ENCODE assay signal across 24 mouse cellular contexts in the genomic region with DNA sequence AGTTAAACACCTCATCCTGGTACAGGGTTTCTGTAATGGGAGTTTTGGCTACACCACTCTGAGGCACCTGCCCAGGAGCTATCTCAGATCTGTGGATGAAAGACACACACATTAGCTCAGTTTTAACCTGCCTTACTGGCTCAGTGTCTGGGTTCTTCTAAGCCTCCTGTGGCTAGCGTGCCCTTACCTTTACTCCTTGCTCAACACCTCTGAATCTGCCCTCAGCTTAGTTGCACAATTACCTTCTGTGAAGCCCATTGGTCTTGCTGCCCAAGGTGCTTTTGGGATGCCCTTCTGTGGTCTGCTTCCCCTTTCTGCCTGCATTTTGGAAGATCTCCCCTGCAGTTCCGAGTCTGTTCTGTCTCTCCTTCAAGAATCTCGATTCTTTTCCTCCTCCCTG.
"Had no signal": no experiment of that assay in that cellular context is flagged by ENCODE, and none has a peak within 500 bp of the region (broad histone marks: within the 10 kb centered on the region; RNA-seq: fewer than 3 reads in every experiment).

No protein-coding gene starts in this region.

- H3K4me1 ChIP-seq: heart, embryonic 10.5 days; limb, embryonic 15.5 days had no signal

- H3K4me3 ChIP-seq: gastrocnemius, adult 2 months; heart, embryonic 10.5 days; heart, embryonic 12.5 days; hindbrain, embryonic 13.5 days; hindbrain, embryonic 15.5 days; limb, embryonic 13.5 days; limb, embryonic 15.5 days; liver, embryonic 12.5 days had no signal

- DNase-seq: gastrocnemius, adult 2 months; gastrocnemius, postnatal 10 days; gastrocnemius, postnatal 25 days; heart, adult 18-20 months; heart, postnatal 10 days; heart, postnatal 36 days; kidney, adult 18-20 months; kidney, adult 8-10 months; kidney, postnatal 10 days; kidney, postnatal 25 days; kidney, postnatal 4 days; layer of hippocampus, adult 9-11 months; layer of hippocampus, postnatal 36 days; left cerebral cortex, postnatal 4 days had no signal

- ATAC-seq: hindbrain, postnatal 0 days; intestine, embryonic 16.5 days; liver, embryonic 12.5 days had no signal

- H3K27ac ChIP-seq: gastrocnemius, adult 2 months; heart, embryonic 10.5 days; hindbrain, embryonic 13.5 days; hindbrain, embryonic 15.5 days; hindbrain, postnatal 0 days; limb, embryonic 13.5 days; limb, embryonic 15.5 days; liver, embryonic 12.5 days; liver, embryonic 14.5 days had no signal
